Mouse (Mus musculus): ENCODE results near the gene Mrpl24. TPM values are rescaled to one million over a fixed set of nuclear protein-coding genes. Genes with fewer than 3 reads are reported as not detected.
A peak's percentile ranks its signal among the peaks of the same experiment; 100 is the strongest.

Gene Mrpl24
- polyA plus RNA-seq, 1 experiment from 2014 or later, result 53.5 TPM

GRCm38 (mm10) chr3:87924996-87925395, 5.7 kb downstream of the Mrpl24 start:
- no peak overlapping the region for H3K27ac ChIP-seq
- no peak overlapping the region for H3K4me3 ChIP-seq (replicated peaks; ENCODE audit: low read length)
- H3K27me3 ChIP-seq (ENCODE audit: control insufficient read depth, insufficient read depth, low read length), result no peaks in the 10 kb centered on the region
- H3K4me1 ChIP-seq (replicated peaks; ENCODE audit: control insufficient read depth, insufficient read depth, low read length), result peaks cover 10% of the 10 kb centered on the region
- no peak overlapping the region for H3K4me2 ChIP-seq (replicated peaks)
- ATAC-seq (ENCODE audit: low FRiP score) (no peak), DNase-seq (ENCODE audit: low spot score) (no peak)
- H3K36me3 ChIP-seq (replicated peaks; ENCODE audit: control insufficient read depth, insufficient read depth), result peaks cover 65% of the 10 kb centered on the region
- WGBS, result 91% methylated on average over 7 of the region's 7 CpGs
- H3K9ac ChIP-seq, result no peak overlapping the region
- H3K9me3 ChIP-seq (ENCODE audit: control insufficient read depth, low read length), result no peaks in the 10 kb centered on the region

- H3K9me3 ChIP-seq (ENCODE audit: control insufficient read depth, low read length), result no peaks in the 10 kb centered on the region
- no peak for DNase-seq (ENCODE audit: low spot score)
- WGBS, result 94% methylated on average over 5 of the region's 5 CpGs
- H3K36me3 ChIP-seq (replicated peaks; ENCODE audit: control insufficient read depth, insufficient read depth), result peaks cover 69% of the 10 kb centered on the region
- no peaks in the 10 kb centered on the region for H3K27me3 ChIP-seq (ENCODE audit: control insufficient read depth, insufficient read depth, low read length)
- H3K4me2 ChIP-seq (replicated peaks), result no peak overlapping the region
- no peak overlapping the region for H3K9ac ChIP-seq
- H3K4me3 ChIP-seq (replicated peaks; ENCODE audit: low read length), result no peak overlapping the region
- H3K4me1 ChIP-seq (replicated peaks; ENCODE audit: control insufficient read depth, insufficient read depth, low read length), result peaks cover 23% of the 10 kb centered on the region
- no peak for ATAC-seq (ENCODE audit: low FRiP score)
- no peak overlapping the region for H3K27ac ChIP-seq
These were observed 8.1 kb downstream of the Mrpl24 start for GRCm38 (mm10) chr3:87927452-87927851.

DNA sequence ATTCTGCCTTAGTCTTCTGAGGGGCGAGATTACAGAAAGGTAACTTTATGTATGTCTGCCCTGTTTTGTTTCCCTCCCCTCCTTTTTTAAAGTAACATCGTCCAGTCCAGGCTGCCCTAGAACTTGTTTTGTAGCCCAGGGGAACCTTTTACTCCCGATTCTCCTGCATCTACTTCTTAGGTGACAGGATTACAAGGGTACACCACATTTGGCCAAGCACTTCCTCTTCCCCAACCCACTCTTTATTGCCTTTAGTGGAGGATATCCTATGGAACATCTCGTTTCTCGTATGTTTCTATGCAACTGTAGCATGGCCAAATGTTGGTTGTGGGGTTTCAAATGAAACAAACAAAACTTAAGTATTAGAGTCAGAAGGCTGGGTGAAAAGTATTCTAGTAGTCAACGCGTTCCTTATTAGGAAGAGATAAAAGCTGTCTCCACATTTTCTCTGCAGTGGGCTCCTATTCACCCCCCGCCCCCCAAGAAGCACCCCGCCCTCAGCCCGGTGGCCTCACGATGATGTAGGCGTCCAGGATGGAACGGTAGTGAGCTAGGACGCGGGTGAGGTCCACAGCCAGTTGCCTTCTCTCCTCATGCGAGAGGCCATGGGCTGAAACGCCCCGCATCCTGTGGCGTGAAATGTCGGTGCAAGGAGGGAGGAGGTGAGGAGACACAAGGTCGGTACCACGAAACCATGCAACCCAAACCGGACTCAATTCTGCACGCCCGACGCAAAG, 10.2 kb downstream of the Mrpl24 start:
- peak overlapping the region; percentile 66 for H3K4me3 ChIP-seq (replicated peaks; ENCODE audit: low read length)

DNA sequence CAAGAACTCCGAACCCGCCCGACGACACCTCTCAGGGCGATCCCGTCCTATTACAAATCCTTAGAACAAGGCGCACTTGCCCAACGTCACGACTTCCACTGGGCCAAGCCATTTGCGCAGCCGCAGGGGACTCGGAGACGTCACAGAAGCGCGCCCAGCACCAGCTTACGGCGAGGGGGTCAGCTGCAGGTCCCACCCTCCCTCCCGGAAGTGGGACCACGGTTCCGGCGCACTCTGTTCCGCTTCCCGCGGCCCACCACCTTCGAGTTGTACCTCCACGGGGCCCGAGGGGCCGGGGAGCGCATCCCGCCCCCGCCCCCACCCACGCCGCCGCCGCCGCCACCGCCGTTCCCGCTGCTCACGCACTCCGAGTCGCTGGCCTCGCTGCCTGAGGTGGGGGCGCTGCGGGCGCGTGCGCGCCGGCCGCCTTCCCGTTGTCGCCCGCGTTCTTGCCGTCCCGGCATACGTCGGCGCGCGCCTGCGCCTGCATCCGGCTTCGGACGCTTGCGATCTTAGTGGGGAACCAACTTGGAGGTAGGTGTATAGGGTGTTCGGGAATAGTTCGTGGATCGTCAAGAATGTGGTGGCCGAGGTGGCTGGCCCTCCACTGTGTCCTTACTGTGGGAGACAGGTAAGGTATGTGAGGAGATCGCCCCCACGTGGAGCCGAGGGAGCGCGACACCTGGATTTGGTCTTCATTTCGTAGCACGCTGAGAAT, 10.9 kb downstream of the Mrpl24 start, which contains the start of the genes Isg20l2 and Rrnad1:
Isg20l2 (plus strand) TSS at position 237 of the 718 bp plus-strand sequence.
Rrnad1 (minus strand) TSS at position 640 of the 718 bp plus-strand sequence.
- Histone ChIP-seq H3K27me3 (ENCODE audit: control insufficient read depth, insufficient read depth, low read length) (no peaks in the 10 kb centered on the region), H3K36me3 (replicated peaks; ENCODE audit: control insufficient read depth, insufficient read depth) (peaks cover 66% of the 10 kb centered on the region), H3K4me3 (replicated peaks; ENCODE audit: low read length) (peak within 1 kb of the TSS; percentile 66), H3K27ac (peak within 1 kb of the TSS; percentile 89), H3K4me1 (replicated peaks; ENCODE audit: control insufficient read depth, insufficient read depth, low read length) (peaks cover 34% of the 10 kb centered on the region), H3K9ac (peak within 1 kb of the TSS; percentile 78), H3K4me2 (replicated peaks) (peak within 1 kb of the TSS; percentile 71), H3K9me3 (ENCODE audit: control insufficient read depth, low read length) (no peaks in the 10 kb centered on the region)
- ATAC-seq (ENCODE audit: low FRiP score) (peak; percentile 97), DNase-seq (ENCODE audit: low spot score) (peak; percentile 99)
- WGBS, result 0% methylated on average over 68 of the region's 78 CpGs

More for the DNA sequence above, 10.2 kb downstream of the Mrpl24 start:
- ATAC-seq (ENCODE audit: low FRiP score) (0 out of 2 replicates have a peak, but pooled peaks have one; percentile 41), DNase-seq (ENCODE audit: low spot score) (no peak)
- 10% methylated on average over 26 of the region's 26 CpGs for WGBS
- Histone ChIP-seq H3K4me2 (replicated peaks) (peak overlapping the region; percentile 71), H3K27ac (peak overlapping the region; percentile 89), H3K4me1 (replicated peaks; ENCODE audit: control insufficient read depth, insufficient read depth, low read length) (peaks cover 30% of the 10 kb centered on the region), H3K36me3 (replicated peaks; ENCODE audit: control insufficient read depth, insufficient read depth) (peaks cover 66% of the 10 kb centered on the region), H3K27me3 (ENCODE audit: control insufficient read depth, insufficient read depth, low read length) (no peaks in the 10 kb centered on the region), H3K9me3 (ENCODE audit: control insufficient read depth, low read length) (no peaks in the 10 kb centered on the region), H3K9ac (peak overlapping the region; percentile 78)

DNA sequence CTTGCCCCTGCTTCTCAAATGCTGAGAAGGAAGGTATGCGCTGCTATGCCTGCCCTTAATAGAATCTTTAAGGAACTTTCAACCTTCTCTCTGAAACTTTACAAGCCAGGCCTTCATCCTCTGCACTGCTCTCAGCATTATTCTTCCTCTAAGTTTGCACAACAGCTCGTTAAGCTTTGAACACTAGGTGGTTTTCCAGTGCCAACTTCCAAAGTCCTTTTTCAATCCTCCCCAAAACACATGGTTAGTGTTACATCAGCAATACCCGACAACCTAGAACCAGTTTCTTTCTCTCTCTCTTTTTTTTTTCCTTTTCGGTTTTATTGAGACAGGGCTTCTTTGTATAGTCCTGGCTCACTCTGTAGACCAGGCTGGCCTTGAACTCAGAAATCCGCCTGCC, 14.7 kb downstream of the Mrpl24 start:
- H3K4me3 ChIP-seq (replicated peaks; ENCODE audit: low read length), result no peak overlapping the region
- 89% methylated on average over 5 of the region's 5 CpGs for WGBS
- no peak for ATAC-seq (ENCODE audit: low FRiP score)
- DNase-seq (ENCODE audit: low spot score), result no peak
- no peaks in the 10 kb centered on the region for H3K27me3 ChIP-seq (ENCODE audit: control insufficient read depth, insufficient read depth, low read length)
- peaks cover 34% of the 10 kb centered on the region for H3K4me1 ChIP-seq (replicated peaks; ENCODE audit: control insufficient read depth, insufficient read depth, low read length)
- no peak overlapping the region for H3K4me2 ChIP-seq (replicated peaks)
- H3K27ac ChIP-seq, result no peak overlapping the region
- H3K9ac ChIP-seq, result no peak overlapping the region; the same call in 1 of the 2 replicates
- peaks cover 68% of the 10 kb centered on the region for H3K36me3 ChIP-seq (replicated peaks; ENCODE audit: control insufficient read depth, insufficient read depth)
- H3K9me3 ChIP-seq (ENCODE audit: control insufficient read depth, low read length), result no peaks in the 10 kb centered on the region

DNA sequence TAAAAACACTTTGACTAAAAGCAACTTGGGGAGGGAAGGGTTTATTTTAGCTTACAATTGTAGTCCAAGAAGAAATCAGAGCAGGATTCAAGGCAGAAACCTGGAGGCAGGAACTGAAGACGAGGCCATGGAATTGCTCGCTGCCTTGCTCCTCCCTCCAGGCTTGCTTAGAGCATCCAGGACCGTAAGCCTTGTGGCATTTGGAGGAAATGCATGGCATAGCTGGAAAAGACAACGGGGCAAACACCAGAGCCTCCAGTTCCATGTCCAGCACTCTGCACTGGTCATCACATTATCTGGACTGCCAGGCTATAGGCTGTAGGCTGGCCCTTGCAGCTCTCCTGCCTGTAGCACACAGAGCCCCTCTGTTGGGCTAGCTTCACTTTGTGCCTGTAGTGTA, 15.2 kb downstream of the Mrpl24 start:
- no peak overlapping the region; the same call in 1 of the 2 replicates for H3K9ac ChIP-seq
- 78% methylated on average over 4 of the region's 4 CpGs for WGBS
- no peaks in the 10 kb centered on the region for H3K9me3 ChIP-seq (ENCODE audit: control insufficient read depth, low read length)
- no peak for DNase-seq (ENCODE audit: low spot score)
- H3K27ac ChIP-seq, result no peak overlapping the region
- H3K4me2 ChIP-seq (replicated peaks), result no peak overlapping the region
- peaks cover 73% of the 10 kb centered on the region for H3K36me3 ChIP-seq (replicated peaks; ENCODE audit: control insufficient read depth, insufficient read depth)
- H3K4me1 ChIP-seq (replicated peaks; ENCODE audit: control insufficient read depth, insufficient read depth, low read length), result peaks cover 29% of the 10 kb centered on the region
- no peaks in the 10 kb centered on the region for H3K27me3 ChIP-seq (ENCODE audit: control insufficient read depth, insufficient read depth, low read length)
- H3K4me3 ChIP-seq (replicated peaks; ENCODE audit: low read length), result no peak overlapping the region
- no peak for ATAC-seq (ENCODE audit: low FRiP score)

GRCm38 (mm10) chr3:87935201-87935600, 15.9 kb downstream of the Mrpl24 start:
- 86% methylated on average over 4 of the region's 4 CpGs for WGBS
- Histone ChIP-seq H3K27me3 (ENCODE audit: control insufficient read depth, insufficient read depth, low read length) (no peaks in the 10 kb centered on the region), H3K4me3 (replicated peaks; ENCODE audit: low read length) (no peak overlapping the region), H3K4me1 (replicated peaks; ENCODE audit: control insufficient read depth, insufficient read depth, low read length) (peaks cover 29% of the 10 kb centered on the region), H3K36me3 (replicated peaks; ENCODE audit: control insufficient read depth, insufficient read depth) (peaks cover 80% of the 10 kb centered on the region), H3K9ac (no peak overlapping the region), H3K9me3 (ENCODE audit: control insufficient read depth, low read length) (no peaks in the 10 kb centered on the region), H3K27ac (no peak overlapping the region), H3K4me2 (replicated peaks) (no peak overlapping the region)
- DNase-seq (ENCODE audit: low spot score) (no peak), ATAC-seq (ENCODE audit: low FRiP score) (peak; percentile 52; the same call in 1 of the 2 replicates)

- Histone ChIP-seq H3K4me1 (replicated peaks; ENCODE audit: control insufficient read depth, insufficient read depth, low read length) (peaks cover 28% of the 10 kb centered on the region), H3K9ac (no peak overlapping the region), H3K27ac (no peak overlapping the region), H3K4me2 (replicated peaks) (peak overlapping the region; percentile 16; the same call in 1 of the 2 replicates), H3K4me3 (replicated peaks; ENCODE audit: low read length) (no peak overlapping the region), H3K27me3 (ENCODE audit: control insufficient read depth, insufficient read depth, low read length) (no peaks in the 10 kb centered on the region), H3K9me3 (ENCODE audit: control insufficient read depth, low read length) (no peaks in the 10 kb centered on the region), H3K36me3 (replicated peaks; ENCODE audit: control insufficient read depth, insufficient read depth) (peaks cover 85% of the 10 kb centered on the region)
- DNase-seq (ENCODE audit: low spot score) (peak; percentile 88), ATAC-seq (ENCODE audit: low FRiP score) (peak; percentile 35; the same call in 1 of the 2 replicates)
- WGBS, result 90% methylated on average over 2 of the region's 2 CpGs
These were observed 16.5 kb downstream of the Mrpl24 start for GRCm38 (mm10) chr3:87935776-87936175.

GRCm38 (mm10) chr3:87940611-87941010, 21.3 kb downstream of the Mrpl24 start:
- no peak for DNase-seq (ENCODE audit: low spot score)
- no peaks in the 10 kb centered on the region for H3K27me3 ChIP-seq (ENCODE audit: control insufficient read depth, insufficient read depth, low read length)
- no peak overlapping the region for H3K9ac ChIP-seq
- WGBS, result 54% methylated on average over 5 of the region's 5 CpGs
- H3K36me3 ChIP-seq (replicated peaks; ENCODE audit: control insufficient read depth, insufficient read depth), result peaks cover 75% of the 10 kb centered on the region
- no peak overlapping the region for H3K27ac ChIP-seq
- ATAC-seq (ENCODE audit: low FRiP score), result no peak
- H3K4me1 ChIP-seq (replicated peaks; ENCODE audit: control insufficient read depth, insufficient read depth, low read length), result peaks cover 9% of the 10 kb centered on the region
- no peak overlapping the region for H3K4me3 ChIP-seq (replicated peaks; ENCODE audit: low read length)
- no peak overlapping the region for H3K4me2 ChIP-seq (replicated peaks)
- H3K9me3 ChIP-seq (ENCODE audit: control insufficient read depth, low read length), result no peaks in the 10 kb centered on the region

Measured in hindbrain, embryonic 14.5 days (tissue).